Mouse (Mus musculus): ENCODE measurements around the gene Tbc1d7. TPM values are rescaled to one million over a fixed set of nuclear protein-coding genes. Genes with fewer than 3 reads are reported as not detected.

Gene Tbc1d7
- polyA plus RNA-seq, 1 experiment from 2014 or later = 27.5 TPM

GRCm38 (mm10) chr13:43124683-43125074 is 46.6 kb downstream of the Tbc1d7 start:
- no peak overlapping the region for H3K27ac ChIP-seq (ENCODE audit: low read length)
- ATAC-seq (no peak), DNase-seq (ENCODE audit: low spot score) (no peak)
- H3K36me3 ChIP-seq (ENCODE audit: insufficient read depth, low read length) = no peaks in the 10 kb centered on the region
- peaks cover 6% of the 10 kb centered on the region; the same call in 1 of the 2 replicates for H3K4me1 ChIP-seq (ENCODE audit: insufficient read depth, low read depth, low read length)
- 32% methylated on average over 2 of the region's 4 CpGs for WGBS
- H3K9ac ChIP-seq (replicated peaks; ENCODE audit: low read depth) = no peak overlapping the region
- TF ChIP-seq EP300 (IDR thresholded peaks at IDR 0.05) = no peak
- no peak for TF ChIP-seq CTCF (IDR thresholded peaks at IDR 0.05)
- no peak overlapping the region for H3K4me3 ChIP-seq (ENCODE audit: low read depth, low read length)
- no peaks in the 10 kb centered on the region for H3K27me3 ChIP-seq (replicated peaks; ENCODE audit: insufficient read depth, low read length)
- no peak overlapping the region for H3K4me2 ChIP-seq (replicated peaks; ENCODE audit: low read depth, low read length)
- H3K9me3 ChIP-seq (ENCODE audit: low read length) = no peaks in the 10 kb centered on the region

- Histone ChIP-seq H3K36me3 (ENCODE audit: insufficient read depth, low read length) (no peaks in the 10 kb centered on the region), H3K4me3 (ENCODE audit: low read depth, low read length) (no peak overlapping the region), H3K9ac (replicated peaks; ENCODE audit: low read depth) (no peak overlapping the region), H3K4me2 (replicated peaks; ENCODE audit: low read depth, low read length) (no peak overlapping the region), H3K27ac (ENCODE audit: low read length) (no peak overlapping the region), H3K9me3 (ENCODE audit: low read length) (no peaks in the 10 kb centered on the region), H3K4me1 (ENCODE audit: insufficient read depth, low read depth, low read length) (peaks cover 6% of the 10 kb centered on the region; the same call in 1 of the 2 replicates), H3K27me3 (replicated peaks; ENCODE audit: insufficient read depth, low read length) (no peaks in the 10 kb centered on the region)
- 24% methylated on average over 17 of the region's 17 CpGs for WGBS
- DNase-seq (ENCODE audit: low spot score) (peak; percentile 8), ATAC-seq (no peak)
- TF ChIP-seq EP300 (IDR thresholded peaks at IDR 0.05) = no peak
- no peak for TF ChIP-seq CTCF (IDR thresholded peaks at IDR 0.05)
Measured at GRCm38 (mm10) chr13:43123895-43124682, 47.2 kb downstream of the Tbc1d7 start.

- 71% methylated on average over 16 of the region's 16 CpGs for WGBS
- Histone ChIP-seq H3K4me2 (replicated peaks; ENCODE audit: low read depth, low read length) (no peak overlapping the region), H3K27ac (ENCODE audit: low read length) (no peak overlapping the region), H3K36me3 (ENCODE audit: insufficient read depth, low read length) (no peaks in the 10 kb centered on the region), H3K9ac (replicated peaks; ENCODE audit: low read depth) (no peak overlapping the region), H3K4me1 (ENCODE audit: insufficient read depth, low read depth, low read length) (peaks cover 6% of the 10 kb centered on the region; the same call in 1 of the 2 replicates), H3K27me3 (replicated peaks; ENCODE audit: insufficient read depth, low read length) (no peaks in the 10 kb centered on the region), H3K9me3 (ENCODE audit: low read length) (no peaks in the 10 kb centered on the region), H3K4me3 (ENCODE audit: low read depth, low read length) (no peak overlapping the region)
- no peak for TF ChIP-seq EP300 (IDR thresholded peaks at IDR 0.05)
- TF ChIP-seq CTCF (IDR thresholded peaks at IDR 0.05) = no peak
- DNase-seq (ENCODE audit: low spot score) (no peak), ATAC-seq (no peak)
Measured at GRCm38 (mm10) chr13:43122306-43123070, 48.8 kb downstream of the Tbc1d7 start.

GRCm38 (mm10) chr13:43113141-43113540 is 58.2 kb downstream of the Tbc1d7 start:
- Histone ChIP-seq H3K4me2 (replicated peaks; ENCODE audit: low read depth, low read length) (no peak overlapping the region), H3K9ac (replicated peaks; ENCODE audit: low read depth) (no peak overlapping the region), H3K4me1 (ENCODE audit: insufficient read depth, low read depth, low read length) (no peaks in the 10 kb centered on the region), H3K27ac (ENCODE audit: low read length) (no peak overlapping the region), H3K9me3 (ENCODE audit: low read length) (no peaks in the 10 kb centered on the region), H3K4me3 (ENCODE audit: low read depth, low read length) (no peak overlapping the region), H3K27me3 (replicated peaks; ENCODE audit: insufficient read depth, low read length) (no peaks in the 10 kb centered on the region), H3K36me3 (ENCODE audit: insufficient read depth, low read length) (no peaks in the 10 kb centered on the region)
- DNase-seq (ENCODE audit: low spot score) (no peak), ATAC-seq (no peak)
- TF ChIP-seq EP300 (IDR thresholded peaks at IDR 0.05) (no peak), CTCF (IDR thresholded peaks at IDR 0.05) (no peak)
- WGBS = 96% methylated on average over 3 of the region's 3 CpGs

GRCm38 (mm10) chr13:43112707-43113106 is 58.6 kb downstream of the Tbc1d7 start:
- H3K36me3 ChIP-seq (ENCODE audit: insufficient read depth, low read length) = no peaks in the 10 kb centered on the region
- no peak overlapping the region for H3K4me2 ChIP-seq (replicated peaks; ENCODE audit: low read depth, low read length)
- H3K4me3 ChIP-seq (ENCODE audit: low read depth, low read length) = no peak overlapping the region
- H3K27me3 ChIP-seq (replicated peaks; ENCODE audit: insufficient read depth, low read length) = no peaks in the 10 kb centered on the region
- TF ChIP-seq CTCF (IDR thresholded peaks at IDR 0.05) (no peak), EP300 (IDR thresholded peaks at IDR 0.05) (no peak)
- ATAC-seq (no peak), DNase-seq (ENCODE audit: low spot score) (no peak)
- no peaks in the 10 kb centered on the region for H3K4me1 ChIP-seq (ENCODE audit: insufficient read depth, low read depth, low read length)
- H3K27ac ChIP-seq (ENCODE audit: low read length) = no peak overlapping the region
- no peaks in the 10 kb centered on the region for H3K9me3 ChIP-seq (ENCODE audit: low read length)
- no peak overlapping the region for H3K9ac ChIP-seq (replicated peaks; ENCODE audit: low read depth)
- WGBS = 74% methylated on average over 3 of the region's 3 CpGs

GRCm38 (mm10) chr13:43112280-43112679 is 59.0 kb downstream of the Tbc1d7 start:
- no peaks in the 10 kb centered on the region for H3K27me3 ChIP-seq (replicated peaks; ENCODE audit: insufficient read depth, low read length)
- no peak overlapping the region for H3K4me2 ChIP-seq (replicated peaks; ENCODE audit: low read depth, low read length)
- no peak overlapping the region for H3K4me3 ChIP-seq (ENCODE audit: low read depth, low read length)
- H3K9me3 ChIP-seq (ENCODE audit: low read length) = no peaks in the 10 kb centered on the region
- H3K4me1 ChIP-seq (ENCODE audit: insufficient read depth, low read depth, low read length) = no peaks in the 10 kb centered on the region
- ATAC-seq (no peak), DNase-seq (ENCODE audit: low spot score) (no peak)
- no peak overlapping the region for H3K27ac ChIP-seq (ENCODE audit: low read length)
- H3K36me3 ChIP-seq (ENCODE audit: insufficient read depth, low read length) = no peaks in the 10 kb centered on the region
- no peak overlapping the region for H3K9ac ChIP-seq (replicated peaks; ENCODE audit: low read depth)
- WGBS = 43% methylated on average over 7 of the region's 7 CpGs
- TF ChIP-seq EP300 (IDR thresholded peaks at IDR 0.05) (no peak), CTCF (IDR thresholded peaks at IDR 0.05) (no peak)

Measured in lung, postnatal 0 days (tissue).